Mouse (Mus musculus): ENCODE results near the gene Kl. TPM values are rescaled to one million over a fixed set of nuclear protein-coding genes. Genes with fewer than 3 reads are reported as not detected.

The Kl gene
- polyA plus RNA-seq, 1 experiment from 2014 or later, result 0.05 TPM

DNA sequence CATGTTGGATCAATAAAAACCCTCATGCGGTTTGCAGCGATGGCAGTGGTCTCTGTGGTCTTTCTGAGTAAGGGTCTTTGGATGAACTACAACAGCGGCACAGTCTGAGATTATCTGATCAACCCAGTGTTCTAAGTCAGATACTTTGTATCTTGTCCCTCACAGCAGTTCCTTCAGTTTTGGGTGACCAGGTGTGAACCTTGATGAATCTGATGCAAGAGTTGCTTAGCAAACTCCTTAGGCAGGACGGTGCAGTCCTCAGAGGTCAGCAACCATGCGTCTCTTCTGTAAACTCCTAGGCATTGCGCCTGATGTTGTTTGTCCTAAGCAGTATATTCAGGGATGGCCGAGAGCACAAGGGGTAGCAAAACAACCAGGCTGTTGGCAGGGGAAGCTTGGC is 48.7 kb downstream of the Kl start:
- no peaks in the 10 kb centered on the region for H3K36me3 ChIP-seq (ENCODE audit: insufficient read depth, low read length)
- 80% methylated on average over 7 of the region's 7 CpGs for WGBS
- TF ChIP-seq CTCF (IDR thresholded peaks at IDR 0.05) (no peak), EP300 (IDR thresholded peaks at IDR 0.05) (no peak)
- H3K4me1 ChIP-seq (ENCODE audit: insufficient read depth, low read depth, low read length), result no peaks in the 10 kb centered on the region
- DNase-seq (ENCODE audit: low spot score), result no peak
- H3K4me3 ChIP-seq (ENCODE audit: low read depth, low read length), result no peak overlapping the region
- no peaks in the 10 kb centered on the region for H3K27me3 ChIP-seq (replicated peaks; ENCODE audit: insufficient read depth, low read length)
- H3K27ac ChIP-seq (ENCODE audit: low read length), result no peak overlapping the region
- no peak overlapping the region for H3K4me2 ChIP-seq (replicated peaks; ENCODE audit: low read depth, low read length)
- ATAC-seq, result no peak
- H3K9me3 ChIP-seq (ENCODE audit: low read length), result no peaks in the 10 kb centered on the region
- no peak overlapping the region for H3K9ac ChIP-seq (replicated peaks; ENCODE audit: low read depth)

GRCm38 (mm10) chr5:151002051-151002450 is 49.6 kb downstream of the Kl start:
- Histone ChIP-seq H3K27me3 (replicated peaks; ENCODE audit: insufficient read depth, low read length) (no peaks in the 10 kb centered on the region), H3K27ac (ENCODE audit: low read length) (no peak overlapping the region), H3K4me3 (ENCODE audit: low read depth, low read length) (no peak overlapping the region), H3K9ac (replicated peaks; ENCODE audit: low read depth) (no peak overlapping the region), H3K9me3 (ENCODE audit: low read length) (no peaks in the 10 kb centered on the region), H3K4me1 (ENCODE audit: insufficient read depth, low read depth, low read length) (no peaks in the 10 kb centered on the region), H3K4me2 (replicated peaks; ENCODE audit: low read depth, low read length) (no peak overlapping the region), H3K36me3 (ENCODE audit: insufficient read depth, low read length) (no peaks in the 10 kb centered on the region)
- DNase-seq (ENCODE audit: low spot score), result no peak
- no peak for ATAC-seq
- 92% methylated on average over 4 of the region's 4 CpGs for WGBS
- TF ChIP-seq CTCF (IDR thresholded peaks at IDR 0.05) (no peak), EP300 (IDR thresholded peaks at IDR 0.05) (no peak)

DNA sequence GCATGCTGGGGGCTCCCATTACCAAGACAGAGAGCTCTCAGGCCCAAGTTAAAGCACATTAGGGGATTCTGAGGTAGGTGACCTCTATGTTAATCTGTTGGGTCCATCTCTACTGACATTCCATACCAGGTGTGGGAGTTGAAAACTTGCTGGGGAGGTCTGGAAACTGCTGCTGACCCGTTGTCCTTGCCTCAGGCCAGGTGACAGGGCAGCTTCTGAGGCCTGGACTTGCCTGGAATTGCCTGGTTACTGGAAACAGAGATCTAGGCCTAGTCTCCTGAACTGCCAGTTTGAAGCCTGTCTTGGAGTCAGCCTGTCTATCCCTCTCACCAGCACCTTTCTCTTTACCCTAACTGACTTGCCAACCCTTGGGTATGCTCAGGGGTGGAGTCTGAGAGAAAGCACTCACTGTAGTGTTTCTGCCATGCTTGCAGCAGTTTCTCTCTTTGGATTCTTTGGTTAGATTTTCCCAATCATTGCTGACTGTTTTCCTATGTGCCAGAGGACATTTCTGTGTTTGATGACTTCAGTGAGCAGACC is 51.9 kb downstream of the Kl start:
- TF ChIP-seq EP300 (IDR thresholded peaks at IDR 0.05) (no peak), CTCF (IDR thresholded peaks at IDR 0.05) (no peak)
- H3K9ac ChIP-seq (replicated peaks; ENCODE audit: low read depth), result no peak overlapping the region
- 88% methylated on average over 1 of the region's 1 CpGs for WGBS
- H3K9me3 ChIP-seq (ENCODE audit: low read length), result no peaks in the 10 kb centered on the region
- H3K4me2 ChIP-seq (replicated peaks; ENCODE audit: low read depth, low read length), result no peak overlapping the region
- no peaks in the 10 kb centered on the region for H3K4me1 ChIP-seq (ENCODE audit: insufficient read depth, low read depth, low read length)
- H3K4me3 ChIP-seq (ENCODE audit: low read depth, low read length), result no peak overlapping the region
- ATAC-seq, result no peak
- no peaks in the 10 kb centered on the region for H3K36me3 ChIP-seq (ENCODE audit: insufficient read depth, low read length)
- DNase-seq (ENCODE audit: low spot score), result no peak
- H3K27me3 ChIP-seq (replicated peaks; ENCODE audit: insufficient read depth, low read length), result no peaks in the 10 kb centered on the region
- H3K27ac ChIP-seq (ENCODE audit: low read length), result no peak overlapping the region

DNA sequence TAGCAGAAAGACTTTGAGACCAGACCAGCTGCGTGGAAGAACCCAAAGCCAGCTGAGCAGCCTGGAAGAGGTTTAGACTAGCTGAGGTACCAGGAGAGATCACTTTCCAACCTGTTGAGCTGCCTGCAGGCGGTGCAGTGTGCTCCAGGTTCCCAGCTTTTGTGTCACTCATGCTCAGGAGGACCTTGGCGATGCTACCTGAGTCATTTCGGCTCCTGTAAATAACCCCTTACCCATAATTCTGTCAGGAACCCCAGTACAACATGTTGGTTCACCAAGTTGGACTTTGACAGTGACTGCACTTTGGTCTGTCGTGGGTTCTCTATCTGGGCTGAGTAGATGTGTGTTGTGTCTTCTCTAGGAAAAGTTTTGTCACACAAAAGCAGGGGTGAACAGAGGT is 66.0 kb downstream of the Kl start:
- WGBS, result 85% methylated on average over 5 of the region's 5 CpGs
- no peak for ATAC-seq
- H3K27me3 ChIP-seq (replicated peaks; ENCODE audit: insufficient read depth, low read length), result no peaks in the 10 kb centered on the region

DNA sequence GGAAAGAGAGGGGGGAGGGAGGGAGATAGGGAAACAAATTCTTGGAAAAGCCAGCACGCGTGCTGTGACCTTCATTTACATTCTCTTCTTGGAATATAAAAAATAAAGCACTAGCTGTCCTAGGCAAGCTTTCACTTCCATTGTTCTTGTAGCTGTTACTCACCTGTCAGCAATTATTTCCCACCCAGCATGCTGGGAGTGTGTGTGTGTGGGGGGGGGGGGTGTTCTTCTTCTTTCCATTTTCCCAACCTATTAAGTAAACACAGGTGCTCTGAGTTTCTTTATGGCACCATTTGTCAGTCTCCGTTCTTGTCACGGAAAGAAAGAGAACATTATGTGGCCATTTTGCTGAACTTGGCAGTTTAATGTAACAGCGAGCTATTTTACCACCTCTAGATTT is 66.6 kb downstream of the Kl start:
- TF ChIP-seq CTCF (IDR thresholded peaks at IDR 0.05), result no peak
- Histone ChIP-seq H3K27ac (ENCODE audit: low read length) (no peak overlapping the region), H3K4me2 (replicated peaks; ENCODE audit: low read depth, low read length) (no peak overlapping the region), H3K27me3 (replicated peaks; ENCODE audit: insufficient read depth, low read length) (no peaks in the 10 kb centered on the region), H3K4me3 (ENCODE audit: low read depth, low read length) (no peak overlapping the region), H3K9ac (replicated peaks; ENCODE audit: low read depth) (no peak overlapping the region), H3K9me3 (ENCODE audit: low read length) (peaks cover 4% of the 10 kb centered on the region; the same call in 1 of the 2 replicates), H3K4me1 (ENCODE audit: insufficient read depth, low read depth, low read length) (peaks cover 2% of the 10 kb centered on the region; the same call in 1 of the 2 replicates), H3K36me3 (ENCODE audit: insufficient read depth, low read length) (no peaks in the 10 kb centered on the region)
- ATAC-seq (no peak), DNase-seq (ENCODE audit: low spot score) (peak; percentile 11)
- 55% methylated on average over 5 of the region's 5 CpGs for WGBS

More for the DNA sequence above, 66.0 kb downstream of the Kl start:
- no peak overlapping the region for H3K4me2 ChIP-seq (replicated peaks; ENCODE audit: low read depth, low read length)
- H3K4me1 ChIP-seq (ENCODE audit: insufficient read depth, low read depth, low read length), result no peaks in the 10 kb centered on the region; the same call in 1 of the 2 replicates
- peaks cover 4% of the 10 kb centered on the region; the same call in 1 of the 2 replicates for H3K9me3 ChIP-seq (ENCODE audit: low read length)
- no peak overlapping the region for H3K4me3 ChIP-seq (ENCODE audit: low read depth, low read length)
- no peak overlapping the region for H3K9ac ChIP-seq (replicated peaks; ENCODE audit: low read depth)
- H3K36me3 ChIP-seq (ENCODE audit: insufficient read depth, low read length), result no peaks in the 10 kb centered on the region
- no peak for TF ChIP-seq CTCF (IDR thresholded peaks at IDR 0.05)
- TF ChIP-seq EP300 (IDR thresholded peaks at IDR 0.05), result no peak
- H3K27ac ChIP-seq (ENCODE audit: low read length), result no peak overlapping the region
- no peak for DNase-seq (ENCODE audit: low spot score)

GRCm38 (mm10) chr5:151020031-151020820 is 67.8 kb downstream of the Kl start:
- Histone ChIP-seq H3K4me2 (replicated peaks; ENCODE audit: low read depth, low read length) (0 out of 2 replicates have a peak overlapping the region, but pooled peaks have one; percentile 9), H3K9me3 (ENCODE audit: low read length) (no peaks in the 10 kb centered on the region), H3K9ac (replicated peaks; ENCODE audit: low read depth) (no peak overlapping the region), H3K27ac (ENCODE audit: low read length) (no peak overlapping the region), H3K27me3 (replicated peaks; ENCODE audit: insufficient read depth, low read length) (no peaks in the 10 kb centered on the region), H3K4me1 (ENCODE audit: insufficient read depth, low read depth, low read length) (peaks cover 2% of the 10 kb centered on the region; the same call in 1 of the 2 replicates), H3K4me3 (ENCODE audit: low read depth, low read length) (no peak overlapping the region), H3K36me3 (ENCODE audit: insufficient read depth, low read length) (no peaks in the 10 kb centered on the region)
- WGBS, result 51% methylated on average over 13 of the region's 13 CpGs
- no peak for DNase-seq (ENCODE audit: low spot score)
- no peak for TF ChIP-seq CTCF (IDR thresholded peaks at IDR 0.05)
- no peak for TF ChIP-seq EP300 (IDR thresholded peaks at IDR 0.05)
- ATAC-seq, result no peak
